Mouse (Mus musculus) cerebellum, adult 2 months (tissue): ENCODE results near the gene Ppil6.

Experiments
- CTCF ChIP-seq: fragments of 200-500 bp; IDR thresholded peaks from 2 replicates; pipeline ENCODE4 v1.5.1; 2011; ENCODE audit warnings: low read depth, mild to moderate bottlenecking, control low read depth, low read length, moderate library complexity, borderline replicate concordance; ENCODE audit not compliant: insufficient read depth
- POLR2A ChIP-seq: fragments of 200-500 bp; IDR thresholded peaks from 2 replicates; pipeline ENCODE4 v1.6.1; 2011; ENCODE audit warnings: low read length, control low read depth, borderline replicate concordance; ENCODE audit not compliant: insufficient read depth

DNA sequence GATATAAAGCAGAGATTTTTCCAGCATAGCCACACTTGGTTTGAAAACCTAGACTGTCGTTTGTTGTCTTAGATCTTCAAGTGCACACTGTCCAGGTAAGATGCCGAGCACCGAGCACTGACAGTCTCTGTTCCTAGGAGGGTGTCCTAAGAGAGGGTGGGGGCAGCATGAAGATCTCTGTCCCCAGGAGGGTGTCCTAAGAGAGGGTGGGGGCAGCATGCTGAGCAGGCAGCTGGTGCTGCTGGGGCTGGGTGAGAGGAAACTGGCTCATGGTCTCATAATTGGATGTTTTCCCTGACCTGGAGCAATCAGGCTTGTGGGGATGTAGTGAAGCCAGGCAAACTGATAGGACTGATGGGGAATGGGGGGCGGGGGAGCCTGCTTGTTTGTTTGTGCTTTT, 30.2 kb upstream of the Ppil6 start:
- TF ChIP-seq CTCF (no peak), POLR2A (no peak)
